Mouse (Mus musculus) spleen, adult 2 months (tissue): ENCODE results near the gene Krt1.

ENCODE experiments used
- CTCF ChIP-seq: fragments of 200-500 bp; IDR thresholded peaks from 2 replicates; pipeline ENCODE4 v1.5.1; 2011; ENCODE audit warnings: mild to moderate bottlenecking, inconsistent platforms; ENCODE audit not compliant: insufficient read depth, insufficient read length, insufficient replicate concordance; ENCODE audit errors: extremely low read depth
- POLR2A ChIP-seq: fragments of 200-500 bp; IDR thresholded peaks from 2 replicates; pipeline ENCODE4 v1.6.1; 2011; ENCODE audit warnings: low read depth, low read length, inconsistent platforms

DNA sequence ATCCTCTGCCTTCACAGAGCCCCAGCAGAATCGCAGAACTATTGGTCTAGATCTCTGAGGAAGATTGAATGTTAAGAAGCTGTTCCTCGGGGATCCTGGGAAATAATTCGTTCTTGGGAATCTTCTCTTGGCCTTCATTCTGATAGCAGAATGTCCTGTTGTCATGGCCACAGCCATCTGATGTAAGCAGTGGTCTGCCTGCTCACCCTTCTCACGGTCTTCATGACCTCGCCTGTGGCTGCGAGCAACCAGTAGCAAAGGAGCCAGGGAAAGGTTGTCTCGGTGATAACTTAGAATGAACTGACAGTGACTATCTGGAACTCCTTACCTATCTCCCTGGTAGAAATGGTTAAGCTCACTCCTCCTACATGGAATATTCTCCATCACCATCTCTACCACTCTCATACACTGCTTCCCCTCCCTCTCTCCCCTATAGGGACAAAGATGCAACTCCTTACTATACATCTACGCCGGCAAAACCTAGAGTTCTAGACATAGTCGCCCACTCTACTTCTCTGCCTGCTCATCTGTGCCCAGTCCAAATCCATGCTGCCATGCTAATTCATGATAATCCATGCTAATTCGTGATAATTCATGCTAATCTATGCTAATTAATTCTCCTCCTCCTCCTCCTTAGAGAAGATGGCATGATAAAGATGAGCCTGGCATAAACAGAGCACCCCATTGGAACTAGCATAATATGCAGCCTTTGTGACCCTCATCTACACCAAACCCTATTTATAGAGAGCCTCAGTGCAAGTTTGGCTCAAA, 47.4 kb downstream of the Krt1 start:
- no peak for TF ChIP-seq POLR2A
- TF ChIP-seq CTCF: no peak
